Mouse (Mus musculus) frontal cortex, postnatal 36 days (tissue): ENCODE results near the gene Abhd16a.
A peak's percentile ranks its signal among the peaks of the same experiment; 100 is the strongest.

Experiments used
- DNase-seq, 2 experiments: peaks; one replicate each; pipeline ENCODE4 v3.0.0; 2022; ENCODE audit warnings: low spot score in 2 of 2

Gene Abhd16a

GRCm38 (mm10) chr17:35058911-35059892 is 29.9 kb upstream of the Abhd16a start, which contains the start of gene Ddah2:
TSS of gene Ddah2 (plus strand) at chr17:35059035.
- DNase-seq = peak; percentile 67 to 69

DNA sequence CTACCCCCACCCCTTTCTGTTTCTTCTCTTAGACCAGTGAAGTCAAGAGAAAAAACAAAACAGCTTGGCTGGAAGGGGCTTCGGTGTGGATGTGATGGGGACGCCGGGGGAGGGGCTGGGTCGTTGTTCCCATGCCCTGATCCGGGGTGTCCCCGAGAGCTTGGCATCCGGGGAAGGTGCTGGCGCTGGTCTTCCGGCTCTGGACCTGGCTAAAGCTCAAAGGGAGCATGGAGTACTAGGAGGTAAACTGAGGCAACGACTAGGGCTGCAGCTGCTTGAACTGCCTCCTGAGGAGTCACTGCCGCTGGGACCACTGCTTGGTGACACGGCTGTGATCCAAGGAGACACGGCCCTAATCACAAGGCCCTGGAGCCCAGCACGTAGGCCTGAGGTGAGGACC is 29.0 kb upstream of the Abhd16a start:
- DNase-seq = no peak

- DNase-seq = no peak
Measured at GRCm38 (mm10) chr17:35060737-35061297, 28.2 kb upstream of the Abhd16a start.

GRCm38 (mm10) chr17:35061299-35061698 is 27.8 kb upstream of the Abhd16a start:
- no peak for DNase-seq

DNA sequence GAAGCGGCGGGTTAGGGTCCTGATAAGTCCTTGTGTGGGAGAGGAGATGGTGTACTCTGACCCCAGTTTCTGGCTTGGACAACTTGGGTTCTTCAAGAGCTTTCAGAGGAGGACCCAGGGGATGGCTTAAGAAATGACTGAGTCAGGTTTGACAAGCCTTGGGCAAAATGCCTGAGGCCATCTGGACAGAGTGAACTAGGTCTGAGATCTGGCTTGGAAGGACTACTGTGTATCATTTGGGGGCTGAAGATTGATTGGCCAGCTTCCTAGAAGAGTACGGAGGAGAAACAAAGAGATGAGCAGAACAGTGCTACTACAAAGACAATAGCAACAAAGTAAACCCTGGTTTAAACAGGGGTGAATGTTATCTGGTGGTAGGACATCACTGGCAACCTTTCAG is 25.6 kb upstream of the Abhd16a start:
- DNase-seq = no peak

DNA sequence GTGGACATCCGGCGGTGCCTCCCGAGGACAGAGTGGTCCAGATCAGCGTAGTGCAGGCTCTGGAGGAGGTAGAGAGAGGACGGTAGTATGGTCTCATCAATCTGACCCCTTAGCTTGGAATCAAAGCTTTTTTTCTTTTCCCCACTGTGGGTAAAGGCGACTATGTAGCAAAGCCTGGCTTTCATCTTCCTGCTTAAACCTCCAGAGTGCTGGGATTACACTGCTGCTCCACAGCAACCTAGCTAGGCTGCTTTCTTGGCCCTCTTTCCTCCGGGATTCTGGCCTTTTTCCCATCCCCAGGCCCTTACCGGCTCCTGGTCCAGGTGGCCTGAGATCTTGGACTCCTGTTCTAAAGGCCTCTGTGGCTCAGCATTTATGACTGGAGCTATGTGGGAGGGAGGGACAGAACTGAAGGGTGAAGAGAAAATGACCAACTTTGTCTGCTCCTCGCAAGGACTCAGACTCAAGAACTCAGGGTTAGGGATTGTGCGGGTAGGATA is 24.6 kb upstream of the Abhd16a start:
- no peak for DNase-seq

DNA sequence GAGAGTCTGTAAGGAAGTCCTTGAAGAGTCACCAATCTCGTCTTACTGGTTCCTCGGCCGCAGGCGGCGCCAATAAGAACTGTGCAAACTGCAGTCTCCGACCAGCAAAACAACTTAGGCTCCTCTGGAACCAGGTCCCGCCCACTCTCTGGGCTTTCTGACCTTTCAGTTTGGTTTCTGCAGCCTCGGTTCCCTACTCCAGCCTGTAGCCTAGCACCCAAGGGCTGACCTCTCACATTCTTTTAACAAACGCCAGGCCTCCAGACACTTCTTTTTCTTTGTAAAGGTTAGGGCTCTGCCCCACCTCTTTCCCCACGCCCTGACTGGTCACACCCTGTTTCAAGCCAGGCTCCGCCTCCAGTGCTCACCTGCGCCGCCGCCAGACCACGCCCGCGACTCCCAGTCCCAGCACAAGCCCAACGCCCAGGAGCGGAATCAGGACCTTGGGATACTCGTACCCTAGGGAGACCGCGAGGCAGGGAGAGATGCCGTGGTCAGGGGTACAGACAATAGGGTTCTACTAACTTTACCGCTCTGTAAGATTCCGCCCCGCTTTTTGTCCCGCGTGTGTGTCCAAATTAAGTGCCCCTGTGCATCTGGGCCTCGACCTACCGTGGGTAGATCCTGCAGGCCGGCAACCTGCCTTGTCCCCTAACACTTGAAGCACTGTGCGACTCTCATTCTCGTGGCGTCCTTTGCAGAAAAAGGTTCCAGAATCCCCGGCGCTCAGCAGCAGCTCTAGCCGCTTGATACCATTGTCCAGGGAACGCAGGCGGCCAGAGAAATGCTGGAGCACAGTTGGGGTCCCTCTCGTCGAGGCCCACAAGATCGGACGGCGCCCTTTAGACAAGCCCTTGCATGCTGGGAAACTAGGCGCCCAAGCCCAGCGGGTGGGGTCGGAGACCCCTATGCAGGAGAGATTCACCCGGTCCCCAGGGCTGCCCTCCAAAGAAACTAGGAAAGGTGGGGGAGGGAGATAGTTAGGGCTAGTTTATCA is 23.8 kb upstream of the Abhd16a start, which contains the start of gene Ly6g6c:
Gene Ly6g6c (plus strand): TSS at position 438 of the 997 bp plus-strand sequence.
- DNase-seq = no peak

- no peak for DNase-seq
Measured at GRCm38 (mm10) chr17:35066084-35066483, 23.0 kb upstream of the Abhd16a start, which contains the start of gene Mpig6b. TSS of gene Mpig6b (minus strand) at chr17:35066184.

GRCm38 (mm10) chr17:35068213-35068914 is 20.7 kb upstream of the Abhd16a start:
- no peak for DNase-seq

- DNase-seq = no peak
Measured at GRCm38 (mm10) chr17:35070556-35071229, 18.4 kb upstream of the Abhd16a start.

DNA sequence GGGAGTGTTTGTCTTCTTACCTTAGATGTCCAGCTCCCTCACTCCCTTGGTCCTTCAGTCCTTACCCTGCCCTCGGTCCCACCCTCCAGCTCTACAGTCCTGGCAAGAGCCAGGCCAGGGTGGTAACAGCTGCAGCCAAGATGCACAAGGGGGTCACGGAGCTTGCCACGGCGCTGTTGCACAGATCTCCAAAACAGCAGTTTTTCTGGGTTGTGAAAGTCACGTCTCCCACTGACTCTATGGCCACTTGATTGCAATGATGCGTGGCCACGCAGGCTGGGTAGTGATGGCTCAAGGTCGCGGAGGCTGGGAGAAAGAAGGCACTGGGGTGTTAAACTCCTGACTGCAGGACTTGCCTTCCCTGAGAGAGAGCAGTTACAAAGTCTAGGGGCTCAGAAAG is 17.6 kb upstream of the Abhd16a start:
- no peak for DNase-seq

DNA sequence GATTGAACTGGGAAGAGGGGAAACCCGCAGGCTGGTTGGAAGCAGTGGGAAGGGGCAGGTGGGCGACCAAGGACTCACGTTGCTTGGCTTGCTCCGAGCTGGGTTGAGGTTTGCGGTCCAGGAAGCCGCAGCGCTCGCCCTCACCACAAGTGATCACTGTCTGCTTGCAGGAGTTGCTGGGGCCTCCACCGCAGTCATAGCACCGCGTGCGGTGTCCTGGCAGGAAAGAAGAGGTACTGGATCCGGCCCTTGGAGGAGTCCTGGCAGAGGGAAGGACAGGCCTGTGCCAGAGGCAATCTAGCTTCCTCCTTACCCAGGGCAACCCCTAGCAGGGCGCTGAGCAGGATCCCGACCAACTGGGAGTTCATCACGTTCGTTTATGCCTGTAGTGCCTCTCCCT is 15.0 kb upstream of the Abhd16a start:
- DNase-seq = no peak

DNA sequence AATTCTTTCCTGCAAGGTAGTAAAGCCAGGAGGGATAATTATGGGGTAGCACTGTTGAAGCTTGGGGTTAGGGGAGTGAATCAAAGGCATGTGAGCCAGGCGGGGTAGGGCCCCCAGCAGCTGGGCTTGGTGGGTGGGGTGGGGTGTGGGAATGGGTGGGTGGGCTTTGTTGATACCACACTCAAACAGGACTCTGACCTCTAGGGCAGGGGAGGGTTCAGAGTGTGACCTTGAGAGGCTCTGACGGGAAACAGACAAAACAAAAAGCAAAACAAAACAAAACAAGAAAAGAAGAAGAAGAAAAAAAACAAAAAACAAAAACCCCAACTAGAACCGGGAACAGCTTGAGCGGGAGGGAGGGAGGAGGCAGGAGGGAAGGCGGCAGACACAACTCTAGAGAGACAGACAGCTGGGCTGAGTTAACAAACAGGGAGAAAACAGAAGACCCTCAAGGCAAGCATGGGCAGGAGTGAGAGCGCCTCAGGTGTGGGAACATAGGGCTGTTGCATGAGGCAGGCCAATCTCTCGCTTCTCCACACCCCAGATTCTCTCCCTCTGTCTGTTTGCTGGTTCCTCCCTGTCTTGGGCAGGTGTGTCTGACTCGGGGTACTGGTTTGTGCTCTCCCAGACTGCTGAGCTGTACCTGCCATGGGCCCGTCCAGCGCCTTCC is 12.4 kb upstream of the Abhd16a start, which contains the start of gene Ly6g6e:
Gene Ly6g6e (plus strand): TSS at position 396 of the 670 bp plus-strand sequence.
- DNase-seq = no peak

GRCm38 (mm10) chr17:35077285-35077684 is 11.8 kb upstream of the Abhd16a start:
- no peak for DNase-seq

GRCm38 (mm10) chr17:35077786-35078233 is 11.3 kb upstream of the Abhd16a start, which contains the start of gene Ly6g6d:
TSS of gene Ly6g6d (minus strand) at chr17:35078065.
- no peak for DNase-seq

GRCm38 (mm10) chr17:35079778-35080177 is 9.3 kb upstream of the Abhd16a start:
- no peak for DNase-seq

GRCm38 (mm10) chr17:35080248-35080647 is 8.8 kb upstream of the Abhd16a start:
- DNase-seq = no peak

DNA sequence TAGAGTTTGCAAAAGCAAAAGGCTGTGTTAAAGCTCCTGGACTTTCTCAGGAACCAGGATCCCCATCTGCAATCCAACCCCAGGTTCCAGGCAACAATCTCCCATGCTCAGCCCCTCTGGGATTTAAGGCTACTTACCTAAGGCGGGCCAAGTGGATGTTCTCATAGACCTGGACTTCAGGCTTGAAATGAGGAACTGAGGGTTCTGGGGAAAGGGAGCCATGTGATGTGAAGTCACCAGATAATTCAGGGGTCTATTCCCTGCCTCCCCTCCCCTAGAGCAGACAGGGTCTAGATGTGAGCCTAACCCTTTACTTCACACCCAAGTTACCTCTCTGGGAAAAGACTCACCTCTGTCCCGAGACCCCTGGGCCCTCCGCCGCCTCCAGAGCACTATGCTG is 8.4 kb upstream of the Abhd16a start:
- no peak for DNase-seq

DNA sequence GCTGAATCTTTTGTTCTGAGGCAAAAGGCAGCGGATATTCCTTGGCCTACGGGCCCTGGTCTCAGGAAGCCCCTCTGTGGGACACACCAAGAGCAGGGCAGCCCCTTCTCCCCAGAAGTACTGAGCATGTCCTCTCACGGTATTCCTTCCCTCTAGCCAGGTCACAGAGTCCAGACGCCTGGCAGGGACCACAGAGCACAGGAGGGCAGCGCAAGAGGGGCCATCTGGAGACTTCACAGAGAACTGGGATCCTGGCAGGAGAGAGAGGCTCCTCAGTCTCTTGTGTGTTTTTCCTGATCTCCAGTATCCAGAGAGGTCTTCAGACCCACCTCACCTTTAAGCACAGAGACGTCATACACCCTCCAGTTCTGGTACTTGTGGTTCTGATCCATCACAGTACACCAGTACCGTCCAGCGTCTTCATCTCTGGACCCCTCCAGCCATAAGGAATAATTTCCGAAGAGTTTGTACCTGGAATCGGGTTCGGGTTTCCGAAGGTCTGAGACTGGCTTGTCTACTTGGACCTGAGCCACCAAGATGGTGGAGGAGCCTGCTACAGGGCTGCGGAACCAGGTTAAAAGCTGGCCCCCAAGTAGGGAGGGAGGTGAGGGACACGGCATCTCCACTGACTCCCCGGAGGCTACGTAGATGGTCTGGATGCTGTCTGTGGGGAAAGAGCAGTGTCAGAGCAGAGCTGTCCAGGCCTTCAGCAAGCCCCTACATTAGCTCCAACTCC is 6.1 kb upstream of the Abhd16a start:
- DNase-seq = no peak
